Mouse (Mus musculus): ENCODE results near the gene 4931409K22Rik. TPM values are rescaled to one million over a fixed set of nuclear protein-coding genes. Genes with fewer than 3 reads are reported as not detected.

4931409K22Rik gene
- polyA plus RNA-seq (2016; fragmentation: Nextera tagmentation; extraction: Ambion mirVana): 0.07 and 0.08 TPM in 2 replicates

GRCm38 (mm10) chr5:24556709-24557108 lies at the start of gene 4931409K22Rik:
Gene 4931409K22Rik, minus strand, starts transcription at chr5:24556809.
- H3K9me3 ChIP-seq: no peaks in the 10 kb centered on the region
- no peaks in the 10 kb centered on the region for H3K36me3 ChIP-seq (replicated peaks)
- DNase-seq (ENCODE audit: low spot score): no peak
- peaks cover 22% of the 10 kb centered on the region for H3K4me1 ChIP-seq
- no peak within 1 kb of the TSS for H3K27ac ChIP-seq (replicated peaks)
- H3K27me3 ChIP-seq (replicated peaks; ENCODE audit: low read depth, poor library complexity, severe bottlenecking): peaks cover 12% of the 10 kb centered on the region
- WGBS: 72% methylated on average over 2 of the region's 2 CpGs
- no peak within 1 kb of the TSS for H3K4me3 ChIP-seq

GRCm38 (mm10) chr5:24605980-24606665 lies 49.5 kb upstream of the 4931409K22Rik start:
- H3K27ac ChIP-seq (replicated peaks): peak overlapping the region; percentile 97
- peak; percentile 25 for DNase-seq (ENCODE audit: low spot score)
- 13% methylated on average over 14 of the region's 14 CpGs for WGBS
- peaks cover 50% of the 10 kb centered on the region for H3K27me3 ChIP-seq (replicated peaks; ENCODE audit: low read depth, poor library complexity, severe bottlenecking)
- no peaks in the 10 kb centered on the region for H3K9me3 ChIP-seq
- H3K36me3 ChIP-seq (replicated peaks): no peaks in the 10 kb centered on the region
- peak overlapping the region; percentile 75 for H3K4me3 ChIP-seq
- H3K4me1 ChIP-seq: peaks cover 65% of the 10 kb centered on the region

- H3K27me3 ChIP-seq (replicated peaks; ENCODE audit: low read depth, poor library complexity, severe bottlenecking): peaks cover 50% of the 10 kb centered on the region
- H3K36me3 ChIP-seq (replicated peaks): no peaks in the 10 kb centered on the region
- H3K9me3 ChIP-seq: no peaks in the 10 kb centered on the region
- peaks cover 72% of the 10 kb centered on the region for H3K4me1 ChIP-seq
- peak overlapping the region; percentile 97 for H3K27ac ChIP-seq (replicated peaks)
- WGBS: 10% methylated on average over 6 of the region's 6 CpGs
- peak; percentile 44 for DNase-seq (ENCODE audit: low spot score)
- peak overlapping the region; percentile 75 for H3K4me3 ChIP-seq
Observed at GRCm38 (mm10) chr5:24605321-24605979, 48.8 kb upstream of the 4931409K22Rik start.

- Histone ChIP-seq H3K36me3 (replicated peaks) (no peaks in the 10 kb centered on the region), H3K27me3 (replicated peaks; ENCODE audit: low read depth, poor library complexity, severe bottlenecking) (peaks cover 56% of the 10 kb centered on the region), H3K4me1 (peaks cover 76% of the 10 kb centered on the region), H3K9me3 (no peaks in the 10 kb centered on the region), H3K4me3 (peak overlapping the region; percentile 75), H3K27ac (replicated peaks) (peak overlapping the region; percentile 97)
- WGBS: under 1% methylated on average over 46 of the region's 46 CpGs
- peak; percentile 94 for DNase-seq (ENCODE audit: low spot score)
Observed at GRCm38 (mm10) chr5:24604656-24605100, 48.1 kb upstream of the 4931409K22Rik start.

GRCm38 (mm10) chr5:24604080-24604655 lies 47.6 kb upstream of the 4931409K22Rik start:
- no peak for DNase-seq (ENCODE audit: low spot score)
- peaks cover 81% of the 10 kb centered on the region for H3K4me1 ChIP-seq
- H3K27me3 ChIP-seq (replicated peaks; ENCODE audit: low read depth, poor library complexity, severe bottlenecking): peaks cover 57% of the 10 kb centered on the region
- H3K36me3 ChIP-seq (replicated peaks): no peaks in the 10 kb centered on the region
- 18% methylated on average over 12 of the region's 12 CpGs for WGBS
- no peaks in the 10 kb centered on the region for H3K9me3 ChIP-seq
- peak overlapping the region; percentile 97 for H3K27ac ChIP-seq (replicated peaks)
- H3K4me3 ChIP-seq: peak overlapping the region; percentile 75

GRCm38 (mm10) chr5:24603431-24604010 lies 46.9 kb upstream of the 4931409K22Rik start:
- Histone ChIP-seq H3K9me3 (no peaks in the 10 kb centered on the region), H3K36me3 (replicated peaks) (no peaks in the 10 kb centered on the region), H3K4me3 (peak overlapping the region; percentile 75), H3K27me3 (replicated peaks; ENCODE audit: low read depth, poor library complexity, severe bottlenecking) (peaks cover 58% of the 10 kb centered on the region), H3K27ac (replicated peaks) (peak overlapping the region; percentile 97), H3K4me1 (peaks cover 87% of the 10 kb centered on the region)
- 53% methylated on average over 8 of the region's 8 CpGs for WGBS
- no peak for DNase-seq (ENCODE audit: low spot score)

GRCm38 (mm10) chr5:24602751-24603343 lies 46.2 kb upstream of the 4931409K22Rik start:
- Histone ChIP-seq H3K4me1 (peaks cover 94% of the 10 kb centered on the region), H3K9me3 (no peaks in the 10 kb centered on the region), H3K27ac (replicated peaks) (peak overlapping the region; percentile 97), H3K36me3 (replicated peaks) (no peaks in the 10 kb centered on the region), H3K27me3 (replicated peaks; ENCODE audit: low read depth, poor library complexity, severe bottlenecking) (peaks cover 58% of the 10 kb centered on the region), H3K4me3 (peak overlapping the region; percentile 75)
- under 1% methylated on average over 16 of the region's 16 CpGs for WGBS
- peak; percentile 86 for DNase-seq (ENCODE audit: low spot score)

GRCm38 (mm10) chr5:24601911-24602750 lies 45.5 kb upstream of the 4931409K22Rik start:
- under 1% methylated on average over 73 of the region's 73 CpGs for WGBS
- H3K36me3 ChIP-seq (replicated peaks): no peaks in the 10 kb centered on the region
- DNase-seq (ENCODE audit: low spot score): peak; percentile 88
- no peaks in the 10 kb centered on the region for H3K9me3 ChIP-seq
- H3K4me3 ChIP-seq: peak overlapping the region; percentile 75
- H3K4me1 ChIP-seq: peaks cover 93% of the 10 kb centered on the region
- H3K27me3 ChIP-seq (replicated peaks; ENCODE audit: low read depth, poor library complexity, severe bottlenecking): peaks cover 53% of the 10 kb centered on the region
- H3K27ac ChIP-seq (replicated peaks): peak overlapping the region; percentile 97

- 1% methylated on average over 33 of the region's 33 CpGs for WGBS
- no peaks in the 10 kb centered on the region for H3K9me3 ChIP-seq
Observed at GRCm38 (mm10) chr5:24601071-24601835, 44.6 kb upstream of the 4931409K22Rik start.

GRCm38 (mm10) chr5:24600236-24600635 lies 43.6 kb upstream of the 4931409K22Rik start:
- H3K4me3 ChIP-seq: peak overlapping the region; percentile 75; the same call in 1 of the 2 replicates

More at GRCm38 (mm10) chr5:24601071-24601835, 44.6 kb upstream of the 4931409K22Rik start:
- peaks cover 93% of the 10 kb centered on the region for H3K4me1 ChIP-seq
- DNase-seq (ENCODE audit: low spot score): peak; percentile 64
- peak overlapping the region; percentile 97 for H3K27ac ChIP-seq (replicated peaks)
- peak overlapping the region; percentile 75 for H3K4me3 ChIP-seq
- H3K27me3 ChIP-seq (replicated peaks; ENCODE audit: low read depth, poor library complexity, severe bottlenecking): peaks cover 57% of the 10 kb centered on the region
- no peaks in the 10 kb centered on the region for H3K36me3 ChIP-seq (replicated peaks)

GRCm38 (mm10) chr5:24599137-24599536 lies 42.5 kb upstream of the 4931409K22Rik start:
- peaks cover 82% of the 10 kb centered on the region for H3K4me1 ChIP-seq
- H3K27ac ChIP-seq (replicated peaks): peak overlapping the region; percentile 74; the same call in 1 of the 2 replicates
- no peaks in the 10 kb centered on the region for H3K9me3 ChIP-seq
- H3K4me3 ChIP-seq: peak overlapping the region; percentile 67
- DNase-seq (ENCODE audit: low spot score): no peak
- 13% methylated on average over 8 of the region's 8 CpGs for whole genome bisulfite sequencing
- peaks cover 18% of the 10 kb centered on the region for H3K36me3 ChIP-seq (replicated peaks)
- H3K27me3 ChIP-seq (replicated peaks; ENCODE audit: low read depth, poor library complexity, severe bottlenecking): peaks cover 71% of the 10 kb centered on the region

More at GRCm38 (mm10) chr5:24600236-24600635, 43.6 kb upstream of the 4931409K22Rik start:
- 53% methylated on average over 2 of the region's 2 CpGs for WGBS
- H3K36me3 ChIP-seq (replicated peaks): peaks cover 7% of the 10 kb centered on the region; the same call in 1 of the 2 replicates
- H3K9me3 ChIP-seq: no peaks in the 10 kb centered on the region
- no peak for DNase-seq (ENCODE audit: low spot score)
- no peak overlapping the region for H3K27ac ChIP-seq (replicated peaks)
- peaks cover 93% of the 10 kb centered on the region for H3K4me1 ChIP-seq
- peaks cover 62% of the 10 kb centered on the region for H3K27me3 ChIP-seq (replicated peaks; ENCODE audit: low read depth, poor library complexity, severe bottlenecking)

Measured in embryonic facial prominence, embryonic 10.5 days (tissue).